Mouse (Mus musculus): Measurements from ENCODE around the gene Aym1.
"Not testable (repeated sequence)": the region's sequence is repeated elsewhere in the genome, so short reads cannot be mapped to it uniquely, and the experiment has no call there.

Aym1 gene

DNA sequence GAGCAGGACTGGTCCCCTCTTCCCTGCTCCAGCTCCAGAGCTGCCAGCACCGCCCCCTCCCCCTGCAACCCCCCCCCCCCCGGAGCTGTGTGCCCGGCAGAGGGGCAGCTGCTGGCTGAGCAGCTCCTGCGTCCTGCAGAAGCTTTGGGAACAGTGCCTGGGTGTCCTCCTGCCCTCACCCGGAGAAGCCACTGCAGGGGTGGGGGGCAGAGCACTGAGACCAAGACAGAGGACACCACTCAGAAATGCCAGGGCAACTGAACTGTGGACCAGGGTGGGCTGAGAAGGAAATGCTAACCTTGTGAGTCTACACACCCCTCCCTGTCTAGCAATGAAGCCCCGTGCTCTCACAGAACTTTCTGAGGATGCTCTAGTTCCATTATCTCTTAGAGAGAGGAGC, at the start of gene Aym1:
Aym1 (plus strand) TSS at position 109 of the 400 bp plus-strand sequence.
- no peak for DNase-seq (ENCODE audit: low read depth)

DNA sequence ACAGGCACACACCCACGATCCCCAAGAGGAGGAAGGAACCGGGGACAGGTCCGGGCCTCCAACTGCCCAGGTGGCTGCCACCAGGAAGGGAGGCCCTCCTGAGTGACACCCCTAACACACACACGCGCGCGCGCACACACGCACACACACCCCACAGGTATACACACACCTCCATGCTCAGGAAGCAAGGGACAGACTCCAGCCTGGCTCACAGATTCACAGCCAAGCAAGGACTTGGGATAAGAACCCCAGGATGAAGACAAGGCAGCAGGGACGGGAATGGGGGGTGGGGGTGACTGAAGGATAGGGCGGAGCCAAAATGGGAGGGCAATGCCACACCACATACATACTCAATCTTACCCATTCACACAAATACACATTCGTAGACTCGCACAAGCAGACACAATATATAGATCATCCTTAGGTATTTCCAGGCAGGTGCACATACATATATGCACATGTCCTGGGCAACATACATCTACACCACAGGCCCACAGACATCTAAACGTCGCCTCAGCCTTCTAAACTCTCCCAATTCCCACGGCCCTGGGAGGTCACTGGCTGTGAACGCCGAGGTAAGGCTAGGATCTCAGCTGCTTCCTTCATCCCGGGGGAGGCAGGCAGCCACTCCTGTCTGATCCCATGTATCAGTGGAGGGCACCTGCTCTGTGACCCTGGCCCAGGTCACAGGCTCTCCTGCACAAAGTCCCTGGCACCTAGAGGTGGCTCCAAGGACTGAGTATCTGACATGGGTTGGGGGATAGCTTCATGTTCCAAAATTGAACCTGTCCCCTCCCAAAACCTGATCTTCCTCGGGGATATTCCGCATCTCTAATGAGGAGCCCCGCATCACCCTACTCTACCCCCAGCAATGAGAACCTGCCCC, 47.4 kb upstream of the Aym1 start:
- no peak for DNase-seq (ENCODE audit: low read depth)

DNA sequence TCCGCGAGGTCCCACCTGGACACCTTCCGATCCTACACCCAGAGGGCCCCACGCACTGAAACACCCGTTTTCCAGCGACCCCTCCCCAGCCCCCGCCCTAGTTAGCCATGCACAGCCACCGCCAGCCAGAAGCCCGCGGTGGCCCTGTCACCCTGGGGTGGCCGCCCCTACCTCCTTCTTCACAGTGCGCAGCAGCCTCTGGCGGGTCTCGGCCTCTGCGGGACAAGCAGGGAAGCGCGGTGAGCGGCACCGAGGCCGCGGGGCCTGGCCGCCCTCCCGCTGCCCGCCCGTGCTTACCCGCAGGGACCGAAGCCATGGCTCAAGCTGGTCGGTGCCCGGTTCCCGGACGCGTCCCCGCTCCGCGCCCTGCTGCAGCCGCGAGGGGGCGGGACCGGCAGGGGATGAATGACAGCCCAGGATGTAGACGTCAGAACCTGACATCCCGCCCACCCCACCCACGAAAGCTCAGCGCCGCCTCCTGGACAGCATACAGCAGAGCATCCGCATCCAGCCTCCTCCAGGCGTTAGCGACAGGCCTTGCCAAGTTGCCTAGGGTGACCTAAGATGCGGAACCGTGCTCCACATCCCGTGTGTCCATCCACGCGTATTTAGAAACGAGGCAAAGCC, 46.6 kb upstream of the Aym1 start, which contains the start of gene Sgsm1:
Sgsm1 (minus strand) TSS at position 410 of the 627 bp plus-strand sequence.
- peak; percentile 44 for DNase-seq (ENCODE audit: low read depth)

DNA sequence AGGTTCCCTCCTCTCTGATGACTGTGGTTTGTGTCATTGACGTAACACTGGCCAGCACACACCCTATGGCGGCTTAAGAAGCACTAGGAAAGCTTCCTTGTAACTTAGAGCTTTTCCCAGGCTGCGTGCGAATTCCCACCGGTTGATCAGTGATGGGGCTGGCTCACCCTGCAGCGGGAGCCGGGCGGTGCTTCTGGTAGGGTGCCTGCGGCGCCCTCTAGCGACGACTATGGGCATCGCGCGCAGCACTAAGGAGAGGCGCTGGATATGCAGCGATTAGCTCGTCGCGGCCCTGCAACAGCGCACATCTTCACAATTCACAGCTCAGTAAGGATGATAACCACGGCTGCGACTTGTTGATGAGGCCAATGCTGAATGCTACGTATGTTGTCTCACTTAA, 43.1 kb upstream of the Aym1 start:
- peak; percentile 24 for DNase-seq (ENCODE audit: low read depth)

DNA sequence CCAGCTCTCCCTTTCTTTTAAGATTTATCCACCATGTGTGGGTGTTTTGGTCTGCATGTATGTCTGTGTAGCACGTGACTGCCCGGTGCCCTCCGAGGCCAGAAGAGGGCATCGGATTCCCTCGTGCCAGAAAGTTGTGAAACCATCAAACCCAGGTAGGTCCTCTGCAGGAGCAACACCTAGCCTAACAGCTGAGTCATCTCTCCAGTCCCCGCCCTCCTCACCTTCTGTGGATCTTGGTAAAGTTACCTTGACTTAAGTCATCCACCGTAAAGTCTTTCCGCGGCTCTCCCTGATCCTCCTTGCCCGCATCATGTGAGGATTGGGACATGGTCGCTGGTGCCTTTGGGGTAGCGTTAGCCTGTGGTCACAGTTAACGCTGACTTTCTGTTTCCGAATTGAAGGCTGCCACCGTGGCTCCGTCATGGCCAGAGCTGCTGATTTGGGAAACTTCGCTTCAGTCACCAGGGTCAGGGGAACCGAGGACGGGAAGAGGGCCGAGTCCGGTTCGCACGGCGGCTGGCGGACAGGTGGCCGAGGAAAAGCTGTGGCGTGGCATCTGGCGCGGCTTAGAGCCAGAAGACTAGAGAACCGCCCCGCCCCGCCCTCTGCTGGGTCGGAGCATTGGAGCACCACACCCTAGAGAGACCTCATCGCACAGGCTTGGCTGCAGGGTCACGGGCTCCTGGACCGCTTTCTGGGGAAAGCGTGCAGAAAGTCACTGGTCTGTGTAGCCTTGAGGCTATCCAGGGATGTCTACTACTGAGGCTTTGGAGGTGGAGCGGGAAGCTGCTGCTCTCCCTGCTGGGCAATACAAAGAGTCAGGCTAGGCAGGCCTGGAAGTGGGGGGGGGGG, 33.1 kb upstream of the Aym1 start:
- DNase-seq (ENCODE audit: low read depth), result no peak

DNA sequence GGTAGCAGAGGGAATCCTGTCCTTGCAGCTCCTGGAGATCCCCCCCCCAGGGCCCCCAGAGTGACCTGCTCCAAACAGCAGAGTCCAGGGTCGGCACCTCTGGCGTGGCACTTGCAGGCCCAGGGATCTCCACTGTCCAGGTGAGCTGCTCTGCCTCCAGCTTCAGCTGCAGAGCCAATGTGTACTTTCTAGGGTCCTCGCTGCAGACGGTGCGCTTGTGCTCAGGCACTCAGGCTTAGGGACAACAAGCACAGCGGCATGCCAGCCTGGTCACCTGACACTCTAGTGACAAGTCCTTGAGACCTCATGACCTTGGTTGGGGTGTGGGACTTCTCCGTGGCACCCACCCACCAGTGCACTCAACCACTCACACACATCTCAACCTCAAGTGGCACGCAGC, 27.6 kb upstream of the Aym1 start:
- DNase-seq (ENCODE audit: low read depth), result no peak

DNA sequence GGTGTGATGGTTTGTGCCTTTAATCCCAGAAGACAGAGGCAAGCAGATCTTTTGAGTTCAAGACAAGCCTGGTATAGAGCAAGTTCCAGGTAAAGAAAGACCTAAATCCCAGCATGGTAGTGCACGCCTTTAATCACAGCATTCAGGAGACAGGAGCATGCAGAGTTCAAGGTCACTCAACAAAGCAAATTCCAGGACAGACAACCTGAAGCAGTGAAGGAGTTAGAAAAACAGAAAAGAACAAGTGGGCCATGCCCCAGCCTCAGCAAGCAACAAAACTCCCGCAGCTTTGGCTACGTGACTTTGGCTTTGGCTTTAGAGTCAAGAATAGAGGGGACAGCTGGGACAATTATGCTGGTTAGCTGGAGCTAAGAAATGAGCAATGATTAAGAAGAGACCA, 26.9 kb upstream of the Aym1 start:
- no peak for DNase-seq (ENCODE audit: low read depth)

DNA sequence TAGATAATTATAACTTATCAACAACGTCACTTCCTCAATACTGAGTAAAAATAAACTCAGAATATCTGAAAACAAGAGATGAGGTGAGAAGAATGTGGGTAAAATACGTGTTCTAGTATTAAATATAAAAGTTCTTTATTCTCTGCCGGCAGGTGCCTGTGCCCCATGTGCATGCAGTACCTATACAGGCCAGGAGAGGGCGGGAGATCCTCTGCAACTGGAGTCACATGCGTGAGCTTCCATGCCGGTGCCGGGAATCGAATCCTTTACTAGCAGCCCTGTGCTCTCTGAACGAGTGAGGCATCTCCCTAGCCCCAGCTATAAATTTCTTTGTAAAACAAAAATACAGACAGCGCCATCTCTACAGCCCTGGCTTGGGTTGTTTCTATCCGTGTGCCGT, 24.9 kb upstream of the Aym1 start:
- DNase-seq (ENCODE audit: low read depth), result no peak

DNA sequence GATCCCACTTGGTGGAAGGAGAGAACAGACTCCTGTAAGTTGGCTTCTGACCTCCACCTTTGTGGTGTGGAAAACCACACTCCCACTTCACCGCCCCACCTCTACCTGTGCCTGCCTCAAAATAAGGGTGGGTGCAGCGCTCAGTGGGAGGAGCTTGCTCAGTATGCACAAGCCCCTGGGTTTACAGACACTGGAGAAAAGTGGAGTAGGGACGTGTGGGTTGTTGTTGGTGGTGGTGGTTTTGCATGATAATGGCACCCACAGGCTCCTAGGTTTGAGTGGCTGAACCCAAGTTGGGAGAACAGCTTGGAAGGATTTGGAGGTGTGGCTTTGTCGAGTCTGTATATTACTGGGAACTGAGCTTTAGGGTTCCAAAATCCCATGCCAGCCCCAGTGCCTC, 24.2 kb upstream of the Aym1 start:
- DNase-seq (ENCODE audit: low read depth), result no peak

DNA sequence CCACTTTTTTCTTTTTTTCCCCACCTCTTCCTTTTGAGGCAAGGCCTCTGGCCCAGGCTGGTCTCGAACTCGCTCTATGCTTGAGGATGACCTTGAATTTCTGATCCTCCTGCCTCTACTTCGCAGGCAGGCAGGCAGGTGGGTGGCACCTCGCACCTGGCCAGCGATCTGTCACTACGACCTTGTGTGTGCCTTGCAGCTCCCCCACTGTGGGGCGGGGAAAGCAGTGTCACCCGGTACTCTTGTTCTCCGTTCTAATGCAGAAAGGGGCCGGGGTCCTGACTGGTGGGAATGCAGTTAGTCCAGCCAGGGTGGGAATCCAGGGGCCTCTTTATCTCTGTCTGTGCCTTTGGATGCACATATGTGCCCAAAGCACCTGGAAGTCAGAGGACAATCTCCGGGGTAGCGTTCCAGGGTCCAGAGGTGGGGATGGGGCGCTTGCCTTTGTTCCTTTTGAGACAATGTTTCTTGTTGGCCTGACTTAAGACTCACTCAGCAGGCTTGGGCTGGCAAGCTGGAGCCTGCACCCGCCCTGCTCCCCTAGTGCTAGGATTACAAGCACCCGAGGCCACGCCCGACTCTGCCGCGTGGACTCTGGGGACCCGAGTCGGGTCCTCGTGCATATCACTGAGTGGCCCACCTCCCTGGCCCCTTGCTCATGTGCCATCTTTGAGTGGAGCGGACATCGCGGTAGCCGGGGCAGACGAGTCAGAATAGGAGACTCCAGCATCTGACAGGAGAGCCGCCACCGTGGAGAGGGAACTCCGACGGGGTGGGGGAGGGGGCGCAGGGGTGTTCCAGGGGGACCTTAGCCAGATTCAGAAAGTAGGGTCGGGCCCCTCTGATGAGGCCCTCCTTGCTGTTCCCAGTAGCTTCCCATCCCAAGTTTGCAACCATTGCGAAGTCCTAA, 22.2 kb upstream of the Aym1 start:
- DNase-seq (ENCODE audit: low read depth), result no peak

DNA sequence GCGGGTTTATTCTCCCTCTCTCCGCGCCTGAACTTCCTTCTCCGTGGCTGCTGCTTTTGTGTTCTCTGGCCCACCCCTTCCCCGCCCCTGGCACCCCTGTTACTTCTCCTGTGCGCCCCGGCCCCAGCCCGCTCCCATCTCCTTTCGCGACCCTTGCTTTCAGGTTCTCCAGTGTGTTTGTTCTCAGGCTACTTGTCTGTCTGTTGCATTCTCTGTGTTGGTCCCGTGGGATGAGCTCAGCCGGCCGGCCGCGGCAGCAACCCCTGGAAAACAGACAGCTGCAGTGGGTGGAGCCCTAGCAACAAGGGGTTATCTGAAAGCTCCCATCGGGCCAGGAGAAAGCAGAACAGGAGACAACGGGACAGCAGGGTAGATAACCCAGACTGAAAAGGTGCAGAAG, 21.4 kb upstream of the Aym1 start:
- DNase-seq (ENCODE audit: low read depth), result no peak

DNA sequence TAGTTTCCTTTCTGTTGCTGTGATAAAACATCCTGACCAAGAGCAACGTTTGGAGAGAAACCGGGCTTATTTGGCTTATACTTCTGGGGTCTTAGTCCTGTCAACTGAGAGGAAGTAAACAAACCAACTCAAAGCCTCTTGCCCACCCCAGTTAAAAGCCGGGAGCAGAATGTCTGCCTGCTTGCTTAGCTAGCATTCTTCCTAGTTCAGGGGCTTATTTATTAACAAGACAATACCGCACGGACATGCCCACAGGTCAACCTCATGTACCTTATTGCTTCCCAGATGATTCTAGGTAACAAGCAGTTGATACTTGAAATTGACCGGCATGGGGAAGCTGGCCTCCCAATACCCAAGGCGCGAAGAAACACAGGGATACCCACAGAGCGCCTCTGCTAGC, 20.8 kb upstream of the Aym1 start:
- no peak for DNase-seq (ENCODE audit: low read depth)

DNA sequence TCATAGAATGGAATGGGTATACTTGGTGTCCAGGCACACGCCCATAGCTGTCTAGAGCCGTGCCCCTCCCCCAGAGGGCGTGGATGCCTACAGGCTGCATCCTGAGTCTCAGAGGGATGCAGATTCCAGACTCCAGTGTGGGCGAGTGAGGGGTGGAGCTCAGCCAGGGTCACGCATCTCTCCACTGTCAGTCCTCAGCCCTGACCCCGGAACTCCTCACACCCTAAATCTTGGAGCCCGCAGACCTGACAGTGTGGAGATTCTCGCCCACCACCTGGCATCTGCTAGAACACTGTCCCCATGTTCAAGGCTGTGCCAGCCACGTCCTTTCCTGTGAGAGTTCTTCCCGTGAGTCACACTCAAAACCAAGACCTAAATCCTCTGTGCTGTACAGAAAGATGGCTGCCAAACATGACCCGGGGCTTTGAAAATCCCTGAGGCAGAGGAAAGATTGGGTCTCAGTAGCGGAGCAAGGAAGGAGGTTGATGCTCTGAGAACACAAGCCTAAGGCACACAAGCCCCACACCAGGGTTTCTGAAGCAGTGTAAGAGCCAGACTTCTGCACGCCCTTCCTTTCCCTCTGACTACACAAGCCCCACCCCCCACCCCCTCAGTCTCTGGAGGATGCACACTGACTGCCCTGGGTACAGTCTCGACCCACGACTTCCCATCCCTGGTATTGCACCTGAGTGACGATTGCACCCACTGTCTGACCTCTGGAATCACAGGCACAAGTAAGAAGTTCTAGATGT, 12.3 kb upstream of the Aym1 start:
- no peak for DNase-seq (ENCODE audit: low read depth)

DNA sequence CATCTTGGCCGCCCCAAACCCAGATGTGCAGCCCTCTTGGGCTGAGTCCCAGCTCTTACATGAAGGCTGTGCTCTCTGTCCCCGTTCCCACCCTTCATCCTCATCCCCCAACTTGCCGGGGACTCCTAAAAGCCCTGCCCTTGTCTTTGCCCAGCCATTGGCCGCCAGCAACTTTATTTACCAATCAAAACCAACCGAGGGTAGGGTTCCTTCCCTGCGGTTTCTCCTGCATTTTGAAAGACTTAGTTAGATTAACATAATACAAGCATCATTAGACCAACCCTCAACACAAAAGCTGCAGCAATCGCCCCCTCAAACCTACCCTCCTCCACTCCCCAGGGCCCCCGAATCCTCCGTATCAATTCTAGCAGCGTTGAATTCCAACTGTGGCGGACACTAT, 11.3 kb upstream of the Aym1 start:
- DNase-seq (ENCODE audit: low read depth), result no peak

DNA sequence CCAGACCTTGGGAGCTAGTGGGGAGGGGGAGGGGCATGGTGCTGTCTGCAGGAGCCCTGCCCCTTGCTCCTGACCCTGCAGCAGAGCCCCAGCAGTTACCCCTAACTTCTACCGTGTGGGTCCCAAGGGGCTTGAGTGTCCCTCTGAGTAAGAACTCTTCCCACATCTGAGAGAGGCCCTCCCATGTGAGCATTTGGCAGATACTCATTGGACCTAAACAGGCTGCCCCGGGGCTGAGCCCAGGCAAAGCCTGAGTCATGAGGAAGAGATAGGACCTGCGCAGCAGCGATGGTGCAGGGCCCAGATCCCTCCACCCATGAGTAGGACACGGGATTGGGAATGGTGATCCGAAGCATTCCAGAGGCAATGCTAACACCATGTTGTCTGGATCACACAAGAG, 10.4 kb upstream of the Aym1 start:
- DNase-seq (ENCODE audit: low read depth), result not testable (repeated sequence)

DNA sequence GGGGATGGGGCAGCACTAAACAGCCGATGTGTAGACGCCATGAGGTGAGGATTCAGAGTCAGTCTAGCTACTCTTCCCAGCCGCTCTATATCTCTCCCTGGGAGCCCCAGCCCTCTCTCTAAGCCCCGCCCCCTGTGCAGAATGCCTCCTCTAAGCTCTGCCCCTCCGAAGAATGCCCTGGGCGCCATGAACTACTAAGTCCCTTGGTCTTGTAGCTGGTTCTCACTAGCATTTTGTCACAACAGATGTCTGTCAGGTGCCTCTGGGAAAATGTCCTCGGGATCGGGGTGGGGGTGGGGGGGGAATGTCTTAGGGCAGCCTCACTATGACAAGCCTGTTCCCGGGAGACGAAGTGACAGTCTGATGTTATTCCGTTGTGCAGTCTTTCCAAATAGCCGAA, 9.5 kb upstream of the Aym1 start:
- no peak for DNase-seq (ENCODE audit: low read depth)

DNA sequence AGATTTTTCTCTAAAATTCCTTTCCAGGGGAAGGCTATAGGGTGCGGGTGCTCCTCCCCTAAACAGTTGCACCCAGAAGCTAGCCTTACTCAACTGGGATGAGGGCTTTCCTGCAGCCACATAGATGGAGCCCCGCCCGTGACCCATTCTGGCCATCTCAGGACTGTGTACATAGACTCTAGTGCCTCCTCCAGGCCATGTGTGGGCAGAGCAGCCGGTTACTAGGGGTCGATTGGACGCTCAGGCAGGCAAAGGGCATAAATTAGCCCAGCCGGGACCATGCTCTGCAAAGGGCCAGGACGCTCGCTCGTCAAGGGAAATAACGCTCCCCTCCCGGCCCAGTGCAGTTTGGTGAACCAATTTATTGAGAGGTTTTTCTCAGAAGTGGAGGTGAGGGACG, 8.5 kb upstream of the Aym1 start:
- DNase-seq (ENCODE audit: low read depth), result no peak

DNA sequence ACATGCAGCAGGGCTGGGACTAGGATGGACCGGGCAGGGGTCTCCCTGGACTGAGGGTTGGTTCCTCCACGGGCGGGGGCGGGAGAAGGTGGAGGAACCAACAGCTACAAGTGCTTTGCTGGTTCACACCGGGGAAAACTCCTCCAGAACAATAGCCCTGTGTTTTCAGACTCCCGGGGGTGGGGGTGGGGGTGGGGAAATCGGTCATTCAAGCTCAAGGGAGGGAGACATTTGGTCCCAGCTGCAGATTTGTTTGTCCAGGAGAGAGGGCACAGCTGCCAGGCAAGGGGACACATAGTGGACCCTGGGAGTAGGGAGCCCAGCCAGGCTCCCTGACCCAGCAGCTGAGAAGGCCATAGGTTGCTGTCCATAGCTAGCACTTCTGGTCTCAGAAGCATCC, 7.9 kb upstream of the Aym1 start:
- no peak for DNase-seq (ENCODE audit: low read depth)

DNA sequence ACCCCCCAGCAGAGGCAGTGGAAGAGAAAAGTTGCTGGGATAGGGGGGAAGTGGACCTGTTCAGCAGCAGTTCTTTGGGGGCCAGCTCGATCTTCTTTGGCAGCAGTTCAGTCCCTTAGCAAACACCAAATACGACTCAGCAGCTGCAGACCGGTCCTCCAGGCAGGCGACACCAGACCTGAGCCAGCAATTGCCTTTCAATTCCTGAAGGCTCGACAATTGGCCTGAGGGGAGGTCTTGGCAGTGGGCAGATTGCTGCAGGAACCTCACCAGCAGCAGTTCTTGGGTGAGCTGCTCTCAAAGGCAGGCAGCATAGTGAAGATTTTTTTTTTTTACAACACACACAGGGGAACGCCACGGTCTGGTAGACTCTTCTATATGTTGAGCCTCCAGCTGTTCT, 7.3 kb upstream of the Aym1 start:
- DNase-seq (ENCODE audit: low read depth), result no peak

DNA sequence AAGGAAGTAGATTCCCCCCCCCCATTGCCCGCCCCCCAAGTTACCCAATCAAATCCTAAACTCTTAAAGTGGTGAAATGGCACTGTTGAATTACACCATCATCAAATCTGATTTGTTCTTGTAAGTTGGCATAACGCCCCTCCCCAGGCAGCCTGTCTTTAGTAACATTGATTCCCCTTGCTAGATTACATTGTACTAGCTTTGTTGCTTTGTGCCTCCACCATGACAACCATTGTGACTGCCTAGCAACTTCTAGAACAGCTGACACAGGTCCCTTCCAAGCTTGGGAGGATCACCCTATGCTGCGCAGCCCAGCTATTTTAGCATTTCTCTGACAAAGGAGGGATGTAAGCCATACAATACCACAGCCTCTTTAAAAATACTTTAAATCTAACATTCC, 5.3 kb upstream of the Aym1 start:
- no peak for DNase-seq (ENCODE audit: low read depth)

DNA sequence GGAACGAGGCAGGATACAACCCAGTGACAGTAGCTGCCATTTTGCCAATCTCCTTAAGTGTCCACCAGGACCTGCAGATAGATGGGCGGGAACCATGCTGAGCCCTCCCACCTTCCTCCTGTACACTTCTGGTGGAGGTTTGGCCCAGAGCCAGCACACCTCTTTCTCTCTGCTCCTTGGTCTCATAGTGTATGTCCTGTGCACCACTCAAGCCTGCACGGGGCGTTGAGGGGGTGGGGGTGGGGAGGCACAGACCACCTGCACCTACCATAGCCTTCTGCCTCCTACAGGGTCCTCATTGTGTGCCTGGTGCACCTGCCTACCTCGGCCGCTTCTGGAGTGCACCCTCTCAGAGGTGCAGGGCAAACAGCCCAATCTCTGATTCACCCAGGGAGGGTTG, 4.5 kb upstream of the Aym1 start:
- no peak for DNase-seq (ENCODE audit: low read depth)
